Mouse (Mus musculus) embryonic fibroblast, embryonic 13.5 days (primary cell): ENCODE measurements at regions not wholly inside any gene's neighbourhood (a gene's known extent, or its start where the extent isn't known, plus 50 kb on each side); places are given as distances from the start of the nearest gene placed in this dataset.

Experiments used
- CTCF ChIP-seq: IDR thresholded peaks from 2 replicates; pipeline ENCODE4 v1.5.1; 2011; ENCODE audit warnings: mild to moderate bottlenecking, control low read depth, low read length, moderate library complexity, borderline replicate concordance; ENCODE audit not compliant: insufficient read depth
- POLR2A ChIP-seq: IDR thresholded peaks from 2 replicates; pipeline ENCODE4 v1.6.1; 2011; ENCODE audit warnings: low read depth, mild to moderate bottlenecking, control low read depth, low read length, moderate library complexity

DNA sequence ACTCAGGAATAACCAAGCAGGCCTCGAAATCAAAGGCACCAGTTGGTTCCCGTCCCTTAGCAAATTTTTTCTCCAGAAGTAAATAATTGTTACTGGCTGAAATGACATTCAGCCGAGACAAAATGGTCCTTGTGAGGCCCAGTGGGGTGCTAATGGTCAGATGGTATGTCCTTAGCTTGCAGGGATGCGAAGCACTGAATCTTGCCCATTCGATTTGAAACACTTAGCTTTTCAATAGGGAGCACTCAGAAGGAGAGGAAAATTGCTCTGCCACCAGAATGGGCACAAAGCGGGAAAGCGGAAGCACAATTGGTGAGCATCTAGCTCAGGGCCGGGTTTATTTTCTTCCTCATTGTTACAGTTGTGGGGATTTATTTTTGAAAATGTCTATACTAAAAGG lies 262.1 kb downstream of the Rnf144a start:
- TF ChIP-seq POLR2A: no peak
- TF ChIP-seq CTCF: no peak
